Mouse (Mus musculus) mouse embryonic stem cell (cell line): ENCODE data around the gene Nfam1.

ENCODE experiments used
- in situ Hi-C, 2 experiments: fragments of 300-500 bp; cut with MboI; formaldehyde crosslinking; loops; 1 replicate in 1 of 2; 3 replicates in 1 of 2; pipeline ENCODE4 v1.14.3; 2019 to 2020; ENCODE audit warnings: low sequenced_read_pairs in 2 of 2, low pct_unique_long_range_greater_than_20kb in 1 of 2, mixed read lengths in 1 of 2; ENCODE audit not compliant: unreplicated experiment in 1 of 2

The Nfam1 gene

DNA sequence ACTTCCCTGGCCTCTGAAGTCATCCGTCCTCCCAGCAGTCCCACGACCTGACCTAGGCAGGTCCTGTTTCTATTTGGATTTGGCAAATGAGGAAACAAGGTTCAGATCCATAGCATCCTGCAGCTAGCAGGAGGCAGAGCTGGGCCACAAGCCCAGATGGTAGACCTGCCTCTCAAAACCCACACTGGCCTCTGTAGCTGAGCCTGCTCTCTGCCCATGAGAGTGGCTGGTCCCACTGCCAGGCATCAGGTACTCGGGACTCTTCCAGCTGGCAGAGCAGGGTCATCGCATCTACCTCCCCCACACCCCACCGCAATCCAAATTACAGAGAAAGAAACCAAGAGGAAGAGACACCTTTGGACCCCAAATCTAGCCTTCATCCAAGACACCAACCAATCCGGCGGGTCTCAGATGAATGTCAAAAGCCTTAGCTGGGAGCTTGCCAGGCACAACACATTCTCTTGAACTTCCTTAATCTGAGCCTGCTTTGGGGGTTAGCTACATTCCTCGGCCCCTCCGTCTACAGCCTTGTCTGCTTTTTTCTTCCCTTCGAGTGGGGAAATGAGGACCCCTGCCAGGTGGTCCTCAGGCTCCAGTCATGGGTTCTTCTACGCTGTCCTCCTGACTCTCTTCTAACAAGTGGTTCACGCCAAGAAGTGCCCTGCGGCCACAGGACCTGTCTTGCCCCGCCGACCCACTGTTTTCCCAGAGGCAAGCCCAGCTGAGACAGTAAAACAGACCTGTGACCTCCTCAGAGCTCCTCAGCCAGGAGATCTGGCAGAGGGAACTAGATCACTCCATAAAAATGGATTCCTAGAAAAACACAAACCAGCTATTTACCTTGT lies 51.2 kb downstream of the Nfam1 start:
- in situ Hi-C loops = no loop called here

DNA sequence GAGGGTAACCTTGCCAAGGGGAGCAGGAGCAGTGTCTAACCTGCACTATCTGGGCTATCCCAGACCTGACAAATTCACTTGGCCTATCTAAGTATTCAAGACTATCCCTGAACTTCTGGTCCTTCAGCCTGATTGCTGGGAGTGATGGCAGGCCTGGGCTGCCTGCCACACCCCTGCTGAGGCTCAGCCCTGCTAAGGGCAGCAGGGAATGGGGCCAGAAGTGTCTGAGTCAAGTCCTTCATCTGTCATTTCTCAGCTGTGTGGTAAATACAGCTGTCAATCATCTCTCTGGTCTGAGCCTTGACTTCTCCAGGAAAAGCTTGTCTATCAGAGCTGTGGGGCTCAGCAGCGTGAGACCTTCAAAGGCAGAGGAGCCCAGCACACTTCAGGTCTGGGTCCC lies 53.6 kb downstream of the Nfam1 start:
- in situ Hi-C loops = no loop called here

- in situ Hi-C loops = no loop called here
Measured at GRCm38 (mm10) chr15:82974471-82974870, 58.6 kb downstream of the Nfam1 start.

DNA sequence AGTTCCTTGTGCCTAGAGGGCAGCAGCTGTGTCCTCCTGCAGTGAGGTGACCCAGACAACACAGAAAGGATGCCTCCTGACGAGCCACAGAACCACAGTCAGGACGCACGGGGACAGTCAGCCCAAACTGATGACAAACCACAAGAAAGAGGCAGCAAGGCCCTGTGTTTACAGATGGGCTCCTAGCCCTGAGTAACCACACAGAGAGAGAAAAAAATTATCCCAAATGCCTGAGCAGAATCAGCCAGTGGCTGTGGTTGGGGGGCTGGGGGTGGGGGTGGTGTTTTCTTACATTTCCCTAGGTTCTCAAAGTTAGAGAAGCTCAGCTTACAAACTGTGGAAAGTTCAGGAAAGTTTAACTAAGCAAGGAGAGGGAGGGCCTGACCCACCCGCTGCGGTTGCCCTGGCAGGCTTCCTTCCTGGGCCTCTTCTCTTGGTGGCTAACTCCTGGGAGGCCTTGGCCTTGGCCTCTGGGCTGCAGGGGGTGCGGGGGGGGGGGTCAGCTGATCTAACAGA lies 63.8 kb downstream of the Nfam1 start:
- in situ Hi-C loops = no loop called here

DNA sequence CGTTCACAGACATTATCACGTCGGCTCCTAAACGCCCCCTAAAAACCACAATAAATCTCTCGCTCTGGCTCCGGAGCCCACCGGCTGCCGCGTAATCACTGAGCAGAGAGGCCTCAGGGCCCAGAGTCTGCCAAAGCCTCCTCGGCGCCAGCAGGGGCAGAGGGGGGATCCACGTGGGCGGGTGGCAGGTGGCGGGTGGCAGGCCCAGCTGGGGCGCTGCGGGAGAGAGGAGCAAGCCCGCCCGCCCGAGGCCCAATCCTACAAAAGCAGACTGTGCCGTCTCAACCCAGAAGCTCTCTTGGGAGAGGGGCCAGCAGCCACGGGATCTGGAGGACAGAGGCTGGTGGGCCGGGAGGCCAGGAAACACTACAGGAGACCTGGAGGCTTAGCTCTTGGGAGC lies 64.7 kb downstream of the Nfam1 start:
- in situ Hi-C loops = no loop called here

DNA sequence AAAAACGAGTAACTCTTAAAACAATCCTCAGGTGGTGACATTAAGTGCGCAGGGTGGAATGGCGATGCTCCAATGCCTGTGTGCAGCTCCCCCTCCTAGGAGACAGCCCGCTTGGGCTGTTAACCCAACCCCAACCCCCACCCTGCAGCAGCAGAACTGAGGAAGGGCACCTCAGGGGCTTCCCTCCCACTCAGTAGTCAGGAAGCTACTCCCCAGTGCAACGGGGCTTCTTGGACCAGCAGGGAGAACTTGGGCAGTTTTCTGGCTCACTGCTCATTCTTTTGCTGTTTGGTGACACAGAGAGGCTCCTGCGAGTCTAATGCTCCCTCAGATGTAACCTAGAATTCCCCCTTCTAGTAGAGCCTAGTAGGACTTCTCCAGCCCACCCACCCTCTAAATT lies 65.2 kb downstream of the Nfam1 start:
- in situ Hi-C loops = no loop called here

DNA sequence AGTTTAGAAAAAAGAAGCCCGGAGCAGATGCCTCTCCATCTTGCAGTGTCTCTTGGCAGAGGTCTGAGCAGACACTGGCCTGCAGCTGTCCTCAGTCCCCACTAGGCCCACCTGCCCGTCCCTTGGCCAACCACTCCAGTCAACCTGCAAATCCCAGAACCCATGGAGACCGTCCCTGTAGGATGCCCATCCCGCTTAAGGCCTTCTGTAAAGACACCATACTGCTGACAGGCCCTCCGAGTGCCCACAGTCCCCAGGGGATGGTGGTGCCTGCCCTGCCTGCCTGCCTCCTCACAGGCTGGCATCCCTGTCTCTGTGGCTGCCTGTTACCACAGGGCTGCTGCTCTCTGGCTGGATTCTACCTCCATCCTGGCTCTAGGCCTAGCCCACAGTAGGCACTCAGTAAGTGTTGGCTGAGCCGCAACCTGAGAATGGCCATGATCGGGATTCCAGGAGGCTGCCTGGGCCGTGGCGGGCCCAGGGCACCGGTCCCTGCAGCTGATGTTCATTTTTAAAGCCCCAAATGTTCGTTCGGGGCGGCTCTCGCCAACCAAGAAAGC lies 68.8 kb downstream of the Nfam1 start:
- in situ Hi-C loops = no loop called here

GRCm38 (mm10) chr15:82963556-82964156 lies 69.5 kb downstream of the Nfam1 start:
- in situ Hi-C loops = no loop called here

- in situ Hi-C loops = no loop called here
Measured at GRCm38 (mm10) chr15:82963090-82963489, 70.0 kb downstream of the Nfam1 start.

GRCm38 (mm10) chr15:82962536-82962935 lies 70.6 kb downstream of the Nfam1 start:
- in situ Hi-C loops = no loop called here

DNA sequence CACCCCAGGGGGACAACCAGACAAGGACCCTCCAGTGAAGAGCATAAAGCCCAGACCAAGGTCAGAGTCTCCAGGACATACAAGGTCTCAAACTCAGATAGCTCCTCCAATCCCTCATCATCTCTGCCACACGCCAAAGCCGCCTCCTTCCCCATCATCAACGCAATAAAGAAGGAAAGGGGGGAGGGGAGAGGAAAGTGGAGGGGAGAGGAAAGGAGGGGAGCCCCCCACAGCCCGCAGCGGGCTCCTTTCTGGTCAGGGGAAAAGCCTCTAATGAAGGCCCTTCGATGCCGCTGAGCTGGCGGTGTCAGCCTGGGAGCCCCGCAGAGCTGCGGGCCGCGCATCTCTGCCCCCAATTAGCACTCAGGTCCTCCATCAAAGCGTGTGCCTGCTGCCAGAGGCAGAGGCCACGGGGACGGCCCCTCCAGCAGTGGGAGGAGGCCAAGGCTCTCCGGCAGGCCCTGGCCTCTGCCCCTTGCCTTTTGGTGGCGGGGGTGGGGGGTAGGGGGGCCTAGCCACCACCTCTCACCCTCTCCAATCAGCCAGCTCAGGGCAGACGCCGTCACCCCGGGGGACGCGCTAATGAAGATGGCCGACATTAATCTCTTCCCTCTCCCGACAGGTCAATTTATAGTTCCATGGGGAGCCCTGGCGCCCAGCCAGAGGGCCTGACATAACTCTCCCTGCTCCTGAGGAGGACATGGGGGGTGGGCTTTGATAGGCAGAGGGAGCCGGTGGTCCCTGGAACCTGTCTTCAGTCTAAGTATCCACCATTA lies 72.1 kb downstream of the Nfam1 start:
- in situ Hi-C loops = no loop called here

DNA sequence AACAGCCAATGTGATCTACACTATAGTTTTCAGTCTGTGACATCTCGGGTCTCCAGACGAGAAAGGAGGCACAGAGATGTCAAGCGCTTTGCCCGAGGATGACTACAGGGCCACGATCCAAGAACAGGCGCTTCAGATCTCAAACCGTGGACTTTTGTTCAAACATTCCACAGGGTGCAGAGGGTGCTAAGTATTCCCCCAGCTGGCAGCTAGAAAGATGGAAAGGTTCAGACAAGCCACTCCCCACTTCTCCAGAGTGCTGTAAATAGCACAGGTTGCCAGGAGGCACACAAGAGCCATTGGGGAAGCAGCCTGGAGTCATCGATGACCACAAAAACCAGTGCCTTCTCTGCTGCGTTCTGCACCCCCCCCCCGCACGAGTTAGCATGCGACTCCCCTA lies 74.0 kb downstream of the Nfam1 start:
- in situ Hi-C loops = no loop called here

- in situ Hi-C loops = no loop called here
Measured at GRCm38 (mm10) chr15:82958253-82958701, 74.8 kb downstream of the Nfam1 start.

- in situ Hi-C loops = no loop called here
Measured at GRCm38 (mm10) chr15:82956721-82957120, 76.4 kb downstream of the Nfam1 start.

GRCm38 (mm10) chr15:82956310-82956709 lies 76.8 kb downstream of the Nfam1 start:
- in situ Hi-C loops = no loop called here

- in situ Hi-C loops = no loop called here
Measured at GRCm38 (mm10) chr15:82955286-82955685, 77.8 kb downstream of the Nfam1 start.

GRCm38 (mm10) chr15:82954034-82954433 lies 79.1 kb downstream of the Nfam1 start:
- in situ Hi-C loops = no loop called here

GRCm38 (mm10) chr15:82953096-82953495 lies 80.0 kb downstream of the Nfam1 start:
- in situ Hi-C loops = no loop called here

DNA sequence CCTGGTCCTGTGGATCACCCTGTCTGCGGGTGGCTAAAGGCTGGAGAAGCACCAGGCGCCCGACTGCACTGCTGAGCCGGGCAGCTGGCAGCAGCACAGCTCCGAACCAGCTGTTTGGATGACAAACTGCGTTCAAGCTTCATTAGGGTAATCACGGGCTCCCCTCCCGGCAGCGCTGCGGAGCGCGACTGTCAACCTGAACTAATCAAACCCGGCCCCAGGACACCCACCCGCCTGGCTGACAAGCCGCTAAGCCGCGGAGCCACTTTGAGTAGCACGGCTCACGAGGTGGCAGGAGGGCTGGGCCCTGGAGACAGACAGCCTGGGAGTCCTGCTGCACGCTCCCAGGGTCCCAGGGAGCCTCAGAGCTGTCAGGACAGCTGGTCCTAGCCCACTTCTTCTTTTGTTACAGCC lies 80.8 kb downstream of the Nfam1 start:
- in situ Hi-C loops = no loop called here
